Mouse (Mus musculus) right cerebral cortex, postnatal 14 days (tissue): ENCODE measurements at regions not wholly inside any gene's neighbourhood (a gene's known extent, or its start where the extent isn't known, plus 50 kb on each side); places are given as distances from the start of the nearest gene placed in this dataset.
A peak's percentile ranks its signal among the peaks of the same experiment; 100 is the strongest.
"Not testable (repeated sequence)": the region's sequence is repeated elsewhere in the genome, so short reads cannot be mapped to it uniquely, and the experiment has no call there.

ENCODE experiments used
- DNase-seq: peaks from one replicate; pipeline ENCODE4 v3.0.0; 2022

DNA sequence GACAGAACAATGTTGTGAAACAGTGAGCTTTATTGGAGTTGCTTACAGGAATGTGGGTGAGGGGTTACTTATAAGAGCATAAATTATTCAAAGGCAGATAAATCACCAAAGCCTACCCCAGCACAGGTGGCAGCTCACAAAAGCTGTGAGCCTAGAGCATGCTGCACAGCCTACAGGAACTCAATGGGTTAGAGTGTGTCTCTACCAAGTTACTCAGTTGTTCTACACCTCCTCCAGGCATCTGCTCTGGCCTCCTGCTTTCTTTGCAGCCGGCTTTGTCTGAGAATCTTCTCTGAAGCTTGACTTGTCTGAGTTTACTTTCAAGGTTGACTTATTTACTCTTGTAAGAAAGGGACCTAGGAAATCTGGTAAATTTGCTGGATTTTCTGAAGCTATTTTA, 336.5 kb downstream of the Fscb start:
- DNase-seq, result no peak

DNA sequence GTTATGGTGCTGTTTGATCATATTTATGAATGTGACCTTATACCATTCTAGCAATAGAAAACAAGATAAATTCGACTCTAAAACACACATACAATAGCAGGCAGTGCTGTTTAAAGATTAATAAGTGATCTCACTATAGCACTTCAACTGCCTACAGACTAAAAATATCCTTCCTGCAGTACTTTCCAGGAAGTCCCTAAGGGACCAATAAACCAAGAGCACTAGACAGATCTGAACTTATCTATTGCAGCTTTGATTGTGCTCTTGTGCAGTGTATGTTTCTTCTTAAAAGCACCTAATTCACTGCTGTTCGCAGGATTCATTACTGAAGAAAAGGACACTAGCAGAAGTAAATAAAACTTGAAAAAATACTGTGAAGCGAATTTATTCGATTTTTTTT, 358.1 kb downstream of the Fscb start:
- no peak for DNase-seq

GRCm38 (mm10) chr12:64114476-64114875, 360.0 kb downstream of the Fscb start:
- no peak for DNase-seq

GRCm38 (mm10) chr12:64104214-64104613, 370.3 kb downstream of the Fscb start:
- peak; percentile 20 for DNase-seq

- no peak for DNase-seq
Observed at GRCm38 (mm10) chr12:64076789-64077188, 397.7 kb downstream of the Fscb start.

DNA sequence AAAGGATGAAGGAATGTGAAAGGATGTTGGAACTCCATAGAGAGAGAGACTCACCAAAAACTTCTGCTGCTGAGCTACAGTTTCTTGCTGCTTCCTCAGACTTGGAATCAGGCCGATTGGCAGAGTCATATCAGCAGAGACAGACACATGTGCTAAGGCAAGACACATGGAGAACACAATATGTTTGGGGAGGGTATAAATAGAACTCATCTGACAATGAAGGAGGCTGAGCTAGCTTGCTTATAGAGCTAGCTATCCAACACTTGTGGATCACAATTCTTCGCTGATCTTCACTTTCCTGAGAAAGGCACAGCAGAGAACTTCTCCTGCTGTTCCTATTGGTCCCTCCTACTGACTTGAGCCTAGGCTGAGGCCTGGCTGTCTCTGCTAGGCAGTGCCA, 429.0 kb downstream of the Fscb start:
- no peak for DNase-seq

DNA sequence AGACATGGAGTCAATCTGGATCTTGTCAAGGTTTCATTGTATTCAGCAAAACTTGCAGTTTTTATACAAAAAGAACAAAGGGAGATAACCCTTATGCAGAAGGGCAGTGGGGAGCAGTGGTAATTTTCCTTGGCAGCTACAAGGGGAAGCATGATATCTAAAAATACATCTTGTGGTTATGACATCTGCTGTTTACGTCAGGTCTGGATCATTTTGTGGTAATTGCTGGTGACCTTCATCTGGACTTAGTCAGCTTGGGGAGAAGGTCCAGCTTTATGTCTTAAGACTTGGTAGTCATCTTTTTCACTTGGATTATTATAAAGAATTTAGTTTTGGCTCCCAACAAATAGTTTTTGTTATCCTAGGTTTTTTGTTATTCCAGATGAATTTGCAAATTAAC, 465.9 kb downstream of the Fscb start:
- not testable (repeated sequence) for DNase-seq
